In genomic region chr6:119849348-119849709, GRCm38 (mm10) we compare ENCODE assay signal across 9 mouse cellular contexts. TPM values are rescaled to one million over a fixed set of nuclear protein-coding genes. Genes with fewer than 3 reads are reported as not detected.
DNase-seq lines count a peak whose midpoint lies in the region; ATAC-seq and TF ChIP-seq lines count a peak whose summit lies in the region.
"Had no signal": no experiment of that assay in that cellular context is flagged by ENCODE, and none has a peak within 500 bp of the region (broad histone marks: within the 10 kb centered on the region; RNA-seq: fewer than 3 reads in every experiment).

No protein-coding gene starts in this region.

- TF ChIP-seq POLR2A in cerebellum, adult 2 months (IDR thresholded peaks at IDR 0.05; ENCODE audit: borderline replicate concordance, insufficient read depth, low read length), result no peak

- peak overlapping the region; percentile 61 for H3K4me3 ChIP-seq in cerebellum, adult 2 months (replicated peaks; ENCODE audit: insufficient read depth, low read depth, low read length)
- H3K4me3 ChIP-seq in liver, embryonic 11.5 days (ENCODE audit: low read depth, low read length), result peak overlapping the region; percentile 89
- H3K4me3 ChIP-seq in intestine, embryonic 15.5 days (replicated peaks), result no peak overlapping the region
- peak overlapping the region; percentile 99 for H3K4me3 ChIP-seq in midbrain, postnatal 0 days (ENCODE audit: low read depth, low read length)

- peaks cover 6% of the 10 kb centered on the region; the same call in 1 of the 2 replicates for H3K4me1 ChIP-seq in cerebellum, adult 2 months (ENCODE audit: control insufficient read depth, insufficient read depth, low read length)
- peaks cover 3% of the 10 kb centered on the region for H3K4me1 ChIP-seq in liver, embryonic 11.5 days (replicated peaks; ENCODE audit: control insufficient read depth, insufficient read depth, low read length)
- 0 out of 2 replicates have a peak, but pooled peaks cover 3% of the 10 kb centered on the region for H3K4me1 ChIP-seq in intestine, embryonic 15.5 days (replicated peaks)
- H3K4me1 ChIP-seq in midbrain, postnatal 0 days (ENCODE audit: insufficient read depth, low read length), result peaks cover 2% of the 10 kb centered on the region; the same call in 1 of the 2 replicates

- no peaks in the 10 kb centered on the region for H3K36me3 ChIP-seq in liver, embryonic 11.5 days (ENCODE audit: control insufficient read depth, insufficient read depth, low read length)
- no peaks in the 10 kb centered on the region for H3K36me3 ChIP-seq in intestine, embryonic 15.5 days
- H3K36me3 ChIP-seq in midbrain, postnatal 0 days (ENCODE audit: insufficient read depth, low read length), result no peaks in the 10 kb centered on the region

- ATAC-seq in liver, embryonic 11.5 days (replicated peaks; ENCODE audit: low FRiP score), result no peak
- no peak for ATAC-seq in intestine, embryonic 15.5 days
- ATAC-seq in midbrain, postnatal 0 days (ENCODE audit: low FRiP score), result no peak

- peak in 1 of 2 experiments; percentile 44 for DNase-seq in cerebellum, adult 2 months
- no peak for DNase-seq in cerebellum, adult 9-11 months
- no peak for DNase-seq in liver, embryonic 11.5 days (ENCODE audit: low spot score)
- DNase-seq in liver, result no peak
- no peak for DNase-seq in midbrain, postnatal 0 days (ENCODE audit: low spot score)
- no peak for DNase-seq in thymus, postnatal 36 days
- no peak for DNase-seq in right cerebral cortex, postnatal 36 days (ENCODE audit: low spot score in 2 of 2)
- DNase-seq: kidney, postnatal 36 days had no signal

- 6% methylated on average over 3 of the region's 3 CpGs for WGBS in cerebellum, adult 2 months
- 75% methylated on average over 3 of the region's 3 CpGs for whole genome bisulfite sequencing in liver, embryonic 11.5 days
- 74% methylated on average over 3 of the region's 3 CpGs for WGBS in intestine, embryonic 15.5 days
- WGBS in midbrain, postnatal 0 days, result 26% methylated on average over 3 of the region's 3 CpGs

- no peaks in the 10 kb centered on the region for H3K27me3 ChIP-seq in cerebellum, adult 2 months (ENCODE audit: control insufficient read depth, insufficient read depth, low read length)
- H3K27me3 ChIP-seq in liver, embryonic 11.5 days (replicated peaks; ENCODE audit: control insufficient read depth, insufficient read depth, low read length), result no peaks in the 10 kb centered on the region
- H3K27me3 ChIP-seq in intestine, embryonic 15.5 days (replicated peaks), result no peaks in the 10 kb centered on the region
- no peaks in the 10 kb centered on the region for H3K27me3 ChIP-seq in midbrain, postnatal 0 days (ENCODE audit: insufficient read depth, low read length)

- peak overlapping the region; percentile 93 for H3K4me2 ChIP-seq in liver, embryonic 11.5 days
- peak overlapping the region; percentile 80; the same call in 1 of the 2 replicates for H3K4me2 ChIP-seq in intestine, embryonic 15.5 days (replicated peaks)
- peak overlapping the region; percentile 67 for H3K4me2 ChIP-seq in midbrain, postnatal 0 days (ENCODE audit: low read depth, low read length, poor library complexity, severe bottlenecking)

- peak overlapping the region; percentile 97 for H3K27ac ChIP-seq in cerebellum, adult 2 months (ENCODE audit: insufficient read depth, low read length)
- no peak overlapping the region for H3K27ac ChIP-seq in liver, embryonic 11.5 days (ENCODE audit: low read depth, low read length)
- H3K27ac ChIP-seq in intestine, embryonic 15.5 days, result no peak overlapping the region
- peak overlapping the region; percentile 97; the same call in 1 of the 2 replicates for H3K27ac ChIP-seq in midbrain, postnatal 0 days (ENCODE audit: low read depth, low read length)

- no peaks in the 10 kb centered on the region for H3K9me3 ChIP-seq in liver, embryonic 11.5 days (ENCODE audit: control insufficient read depth, low read length)
- no peaks in the 10 kb centered on the region for H3K9me3 ChIP-seq in intestine, embryonic 15.5 days
- H3K9me3 ChIP-seq in midbrain, postnatal 0 days (ENCODE audit: low read length), result no peaks in the 10 kb centered on the region

- H3K9ac ChIP-seq in liver, embryonic 11.5 days (ENCODE audit: low read depth, low read length), result no peak overlapping the region; the same call in 1 of the 2 replicates
- H3K9ac ChIP-seq in intestine, embryonic 15.5 days, result no peak overlapping the region
- peak overlapping the region; percentile 90; the same call in 1 of the 2 replicates for H3K9ac ChIP-seq in midbrain, postnatal 0 days (replicated peaks; ENCODE audit: low read length, poor library complexity, severe bottlenecking)

- no peak for TF ChIP-seq CTCF in cerebellum, adult 2 months (IDR thresholded peaks at IDR 0.05; ENCODE audit: borderline replicate concordance, insufficient read depth, low read depth, low read length)
- TF ChIP-seq CTCF in midbrain, postnatal 0 days (IDR thresholded peaks at IDR 0.05), result no peak

RNA-seq across cellular contexts. Expression of gene Erc1, which starts 1.4 kb away (rescaled TPM):
- polyA plus RNA-seq in cerebellum, adult 2 months (2012; rRNA removed), result 44.3 and 50.1 TPM in 2 replicates
- 11.8 and 12.3 TPM in 2 replicates for polyA plus RNA-seq in liver, embryonic 11.5 days (2014; fragmentation: Nextera tagmentation; extraction: Ambion mirVana)
- 13.7 and 14.4 TPM in 2 replicates for polyA plus RNA-seq in intestine, embryonic 15.5 days (2015; fragmentation: Nextera tagmentation; extraction: Ambion mirVana)
- 90.0 and 102 TPM in 2 replicates for total RNA-seq in midbrain, postnatal 0 days (2014; rRNA removed)
- 48.1 and 56.1 TPM in 2 replicates for polyA plus RNA-seq in midbrain, postnatal 0 days (2015; fragmentation: Nextera tagmentation; extraction: Ambion mirVana)

RNA-seq across cellular contexts. Expression of gene Rad52, which starts 53.2 kb away (rescaled TPM):
- 62.6 and 65.1 TPM in 2 replicates for polyA plus RNA-seq in cerebellum, adult 2 months (2012; rRNA removed)
- polyA plus RNA-seq in liver, embryonic 11.5 days (2014; fragmentation: Nextera tagmentation; extraction: Ambion mirVana), result 23.9 and 24.7 TPM in 2 replicates
- 15.0 and 16.6 TPM in 2 replicates for polyA plus RNA-seq in intestine, embryonic 15.5 days (2015; fragmentation: Nextera tagmentation; extraction: Ambion mirVana)
- total RNA-seq in midbrain, postnatal 0 days (2014; rRNA removed), result 32.8 and 40.8 TPM in 2 replicates
- 17.7 and 20.0 TPM in 2 replicates for polyA plus RNA-seq in midbrain, postnatal 0 days (2015; fragmentation: Nextera tagmentation; extraction: Ambion mirVana)

Comparison
In these comparisons a context has a peak if more than half of its experiments do, and no peak if none do; other contexts are left out.
1. H3K27ac ChIP-seq: peak in cerebellum, adult 2 months (single experiment) and midbrain, postnatal 0 days (single experiment); none in liver, embryonic 11.5 days (single experiment) and intestine, embryonic 15.5 days (single experiment).
2. Peak in every context shown above with its lines, with median percentiles within 50 percentile points of each other: H3K4me2 ChIP-seq.